Comparison of ENCODE assay signal across 9 mouse cellular contexts in the genomic region with DNA sequence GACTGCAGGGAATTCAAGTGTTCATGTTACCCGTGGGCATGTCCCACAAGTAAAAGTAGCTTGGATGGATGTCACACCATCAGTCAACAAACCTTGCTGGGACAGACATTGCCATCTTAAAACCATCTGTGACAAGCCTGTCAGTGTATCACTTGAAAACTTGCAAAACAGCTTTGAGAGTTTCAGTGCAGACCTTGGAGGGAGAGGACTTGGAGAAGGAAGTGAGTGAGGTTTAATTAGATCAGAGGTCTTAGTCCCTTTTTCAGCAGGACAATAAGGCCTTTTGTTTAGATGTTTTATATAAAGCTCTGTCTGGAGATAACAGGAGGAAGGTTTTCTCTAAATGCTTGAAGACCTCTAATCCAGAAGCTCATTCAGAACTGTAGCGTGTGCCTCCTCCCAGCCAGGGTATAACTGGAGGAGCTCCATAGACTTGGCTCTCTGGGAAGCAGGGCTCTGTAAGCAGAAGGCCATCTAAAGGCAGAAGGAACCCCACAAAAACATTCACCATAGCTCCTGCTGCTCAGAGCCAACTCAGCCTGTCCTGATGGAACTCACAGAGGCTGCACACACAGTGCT. TPM values are rescaled to one million over a fixed set of nuclear protein-coding genes. Genes with fewer than 3 reads are reported as not detected.
A peak's percentile ranks its signal among the peaks of the same experiment; 100 is the strongest.
DNase-seq lines count a peak whose midpoint lies in the region; ATAC-seq and TF ChIP-seq lines count a peak whose summit lies in the region.
"Not testable (repeated sequence)": the region's sequence is repeated elsewhere in the genome, so short reads cannot be mapped to it uniquely, and the experiment has no call there.
"Had no signal": no experiment of that assay in that cellular context is flagged by ENCODE, and none has a peak within 500 bp of the region (broad histone marks: within the 10 kb centered on the region; RNA-seq: fewer than 3 reads in every experiment).

No protein-coding gene starts in this region.

- not testable (repeated sequence) for DNase-seq in forebrain, postnatal 0 days; intestine, embryonic 14.5 days (ENCODE audit: low spot score)

- not testable (repeated sequence) for H3K4me1 ChIP-seq in forebrain, postnatal 0 days (ENCODE audit: insufficient read depth); intestine, embryonic 14.5 days (replicated peaks; ENCODE audit: control insufficient read depth, insufficient read depth, low read length); intestine, embryonic 16.5 days (ENCODE audit: control insufficient read depth, insufficient read depth, low read length); stomach, embryonic 16.5 days (ENCODE audit: control insufficient read depth, insufficient read depth, low read length)

- H3K4me3 ChIP-seq in forebrain, postnatal 0 days (ENCODE audit: low read depth, low read length); intestine, embryonic 14.5 days (ENCODE audit: low read depth, low read length); intestine, embryonic 16.5 days (ENCODE audit: low read length); stomach, embryonic 16.5 days (replicated peaks; ENCODE audit: low read length): not testable (repeated sequence)

- not testable (repeated sequence) for H3K36me3 ChIP-seq in forebrain, postnatal 0 days (ENCODE audit: insufficient read depth); intestine, embryonic 14.5 days (ENCODE audit: control insufficient read depth, insufficient read depth, low read length); intestine, embryonic 16.5 days (ENCODE audit: control insufficient read depth, insufficient read depth, low read length); stomach, embryonic 16.5 days (ENCODE audit: control insufficient read depth, insufficient read depth, low read length)

- not testable (repeated sequence) for H3K9ac ChIP-seq in forebrain, postnatal 0 days; intestine, embryonic 14.5 days (ENCODE audit: low read length); intestine, embryonic 16.5 days (ENCODE audit: low read depth, low read length); stomach, embryonic 16.5 days (ENCODE audit: low read length)

- ATAC-seq in forebrain, postnatal 0 days = peak; percentile 64; the same call in 1 of the 2 replicates
- peak; percentile 77 for ATAC-seq in intestine, embryonic 14.5 days (replicated peaks; ENCODE audit: low FRiP score, low TSS enrichment, low read depth)
- ATAC-seq in intestine, embryonic 16.5 days = peak; percentile 80
- 0 out of 2 replicates have a peak, but pooled peaks have one; percentile 40 for ATAC-seq in megakaryocyte, adult 5-6 weeks (ENCODE audit: poor library complexity, severe bottlenecking)
- ATAC-seq in stomach, embryonic 16.5 days (ENCODE audit: insufficient read depth, low FRiP score) = 0 out of 2 replicates have a peak, but pooled peaks have one; percentile 21

- not testable (repeated sequence) for H3K27ac ChIP-seq in forebrain, postnatal 0 days (ENCODE audit: low read depth, low read length); intestine, embryonic 14.5 days (ENCODE audit: low read depth); intestine, embryonic 16.5 days (ENCODE audit: low read length); stomach, embryonic 16.5 days (ENCODE audit: low read length)

- H3K4me2 ChIP-seq in forebrain, postnatal 0 days (ENCODE audit: low read depth); intestine, embryonic 14.5 days (ENCODE audit: low read length); intestine, embryonic 16.5 days (ENCODE audit: low read depth, low read length); stomach, embryonic 16.5 days (ENCODE audit: low read depth, low read length): not testable (repeated sequence)

- not testable (repeated sequence) for H3K9me3 ChIP-seq in forebrain, postnatal 0 days (ENCODE audit: low read length); intestine, embryonic 14.5 days (ENCODE audit: control insufficient read depth, low read length); intestine, embryonic 16.5 days (ENCODE audit: control insufficient read depth, low read length); stomach, embryonic 16.5 days (replicated peaks; ENCODE audit: control insufficient read depth, low read length)

- TF ChIP-seq CTCF in forebrain, postnatal 0 days (IDR thresholded peaks at IDR 0.05; ENCODE audit: low read depth) = not testable (repeated sequence)

- not testable (repeated sequence) for H3K27me3 ChIP-seq in forebrain, postnatal 0 days (ENCODE audit: insufficient read depth, low read length); intestine, embryonic 14.5 days (replicated peaks; ENCODE audit: control insufficient read depth, insufficient read depth, low read length); intestine, embryonic 16.5 days (replicated peaks; ENCODE audit: control insufficient read depth, insufficient read depth, low read length); stomach, embryonic 16.5 days (ENCODE audit: control insufficient read depth, insufficient read depth, low read length)

- no CpG with 5 or more reads among the region's 2 CpGs for WGBS in forebrain, postnatal 0 days
- no CpG with 5 or more reads among the region's 2 CpGs for WGBS in intestine, embryonic 14.5 days
- 80% methylated on average over 1 of the region's 2 CpGs for WGBS in intestine, embryonic 16.5 days
- no CpG with 5 or more reads among the region's 2 CpGs for WGBS in stomach, embryonic 16.5 days

RNA-seq across cellular contexts. Expression of a gene that starts 24.1 kb away (rescaled TPM):
- 0.23 and 0.24 TPM in 2 replicates for total RNA-seq in forebrain, postnatal 0 days (2014; rRNA removed)
- polyA plus RNA-seq in forebrain, postnatal 0 days (2015; fragmentation: Nextera tagmentation; extraction: Ambion mirVana) = 0.12 and 0.13 TPM in 2 replicates
- polyA plus RNA-seq in intestine, embryonic 14.5 days (2014; fragmentation: Nextera tagmentation; extraction: Ambion mirVana) = 3.2 and 4.5 TPM in 2 replicates
- polyA plus RNA-seq in intestine, embryonic 16.5 days (2015; fragmentation: Nextera tagmentation; extraction: Ambion mirVana) = 28.5 and 32.5 TPM in 2 replicates
- total RNA-seq in megakaryocyte, adult 5-6 weeks (2015) = 0.11 and 1.0 TPM in 2 replicates
- 0.37 and 0.59 TPM in 2 replicates for total RNA-seq in megakaryocyte, adult 5-6 weeks (2017)
- 2.6 and 2.9 TPM in 2 replicates for polyA plus RNA-seq in stomach, embryonic 16.5 days (2015; fragmentation: Nextera tagmentation; extraction: Ambion mirVana)
- total RNA-seq: adrenal gland, adult 2 months; ES-E14 had no signal
- polyA plus RNA-seq: adrenal gland, adult 2 months; embryonic facial prominence, embryonic 10.5 days; forebrain, embryonic 11.5 days had no signal

RNA-seq across cellular contexts. Expression of a gene that starts 30.8 kb away (rescaled TPM):
- total RNA-seq in forebrain, postnatal 0 days (2014; rRNA removed) = 9.9 and 17.1 TPM in 2 replicates
- 3.6 and 4.1 TPM in 2 replicates for polyA plus RNA-seq in forebrain, postnatal 0 days (2015; fragmentation: Nextera tagmentation; extraction: Ambion mirVana)
- 7.9 TPM in 2 replicates for polyA plus RNA-seq in intestine, embryonic 14.5 days (2014; fragmentation: Nextera tagmentation; extraction: Ambion mirVana)
- 4.6 and 5.1 TPM in 2 replicates for polyA plus RNA-seq in intestine, embryonic 16.5 days (2015; fragmentation: Nextera tagmentation; extraction: Ambion mirVana)
- 5.9 and 8.7 TPM in 2 replicates for total RNA-seq in megakaryocyte, adult 5-6 weeks (2015)
- 10.3 and 11.3 TPM in 2 replicates for total RNA-seq in megakaryocyte, adult 5-6 weeks (2017)
- polyA plus RNA-seq in stomach, embryonic 16.5 days (2015; fragmentation: Nextera tagmentation; extraction: Ambion mirVana) = 12.6 and 12.7 TPM in 2 replicates

Comparison
In these comparisons a context has a peak if more than half of its experiments do, and no peak if none do; other contexts are left out.
1. ATAC-seq: peak in every context shown above with its lines; median percentile 80 in intestine, embryonic 16.5 days; 77 in intestine, embryonic 14.5 days; 64 in forebrain, postnatal 0 days; 40 in megakaryocyte, adult 5-6 weeks; 21 in stomach, embryonic 16.5 days.